Mouse (Mus musculus): ENCODE measurements at regions not wholly inside any gene's neighbourhood (a gene's known extent, or its start where the extent isn't known, plus 50 kb on each side); places are given as distances from the start of the nearest gene placed in this dataset.

DNA sequence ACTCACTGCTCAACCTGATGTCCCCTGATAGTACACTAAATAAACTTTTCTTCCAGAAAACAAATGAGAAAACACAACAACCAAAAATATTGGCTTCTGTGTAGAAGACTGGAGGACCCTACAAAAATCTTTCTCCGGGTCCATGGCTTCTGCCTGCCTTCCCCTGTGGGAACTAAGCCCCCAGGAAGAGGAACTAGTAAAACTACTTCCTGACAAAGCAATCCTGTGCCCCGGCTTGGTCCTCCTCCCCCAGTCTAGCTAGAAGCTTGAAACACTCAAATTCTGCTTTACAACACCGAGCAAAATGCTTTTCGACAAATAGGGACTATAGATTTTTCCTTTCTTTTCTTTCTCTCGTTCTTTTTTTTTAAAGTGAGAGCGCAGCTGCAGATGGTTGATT, 51.3 kb upstream of the Mki67 start:
- no peak overlapping the region for H3K4me3 ChIP-seq (ENCODE audit: low read depth, low read length)
- H3K4me2 ChIP-seq (ENCODE audit: low read length): no peak overlapping the region
- 81% methylated on average over 6 of the region's 6 CpGs for WGBS
- ATAC-seq (replicated peaks; ENCODE audit: low FRiP score, low TSS enrichment, low read depth): no peak
- H3K27me3 ChIP-seq (replicated peaks; ENCODE audit: control insufficient read depth, insufficient read depth, low read length): 0 out of 2 replicates have a peak, but pooled peaks cover 3% of the 10 kb centered on the region
- no peak for DNase-seq (ENCODE audit: low spot score)
- H3K9me3 ChIP-seq (ENCODE audit: control insufficient read depth, low read length): no peaks in the 10 kb centered on the region
- H3K36me3 ChIP-seq (ENCODE audit: control insufficient read depth, insufficient read depth, low read length): no peaks in the 10 kb centered on the region
- no peak overlapping the region for H3K9ac ChIP-seq (ENCODE audit: low read length)
- 0 out of 2 replicates have a peak, but pooled peaks cover 2% of the 10 kb centered on the region for H3K4me1 ChIP-seq (replicated peaks; ENCODE audit: control insufficient read depth, insufficient read depth, low read length)
- H3K27ac ChIP-seq (ENCODE audit: low read depth): no peak overlapping the region

- no peaks in the 10 kb centered on the region for H3K36me3 ChIP-seq (ENCODE audit: control insufficient read depth, insufficient read depth, low read length)
- WGBS: 93% methylated on average over 11 of the region's 11 CpGs
- H3K9ac ChIP-seq (ENCODE audit: low read length): no peak overlapping the region
- H3K27me3 ChIP-seq (replicated peaks; ENCODE audit: control insufficient read depth, insufficient read depth, low read length): 0 out of 2 replicates have a peak, but pooled peaks cover 3% of the 10 kb centered on the region
- H3K9me3 ChIP-seq (ENCODE audit: control insufficient read depth, low read length): no peaks in the 10 kb centered on the region
- DNase-seq (ENCODE audit: low spot score) (no peak), ATAC-seq (replicated peaks; ENCODE audit: low FRiP score, low TSS enrichment, low read depth) (no peak)
- no peak overlapping the region for H3K4me3 ChIP-seq (ENCODE audit: low read depth, low read length)
- 0 out of 2 replicates have a peak, but pooled peaks cover 2% of the 10 kb centered on the region for H3K4me1 ChIP-seq (replicated peaks; ENCODE audit: control insufficient read depth, insufficient read depth, low read length)
- H3K4me2 ChIP-seq (ENCODE audit: low read length): no peak overlapping the region
- no peak overlapping the region for H3K27ac ChIP-seq (ENCODE audit: low read depth)
These were observed 51.9 kb upstream of the Mki67 start for GRCm38 (mm10) chr7:135768064-135768463.

GRCm38 (mm10) chr7:135768592-135768991, 52.4 kb upstream of the Mki67 start:
- Histone ChIP-seq H3K4me3 (ENCODE audit: low read depth, low read length) (no peak overlapping the region), H3K36me3 (ENCODE audit: control insufficient read depth, insufficient read depth, low read length) (no peaks in the 10 kb centered on the region), H3K4me2 (ENCODE audit: low read length) (no peak overlapping the region), H3K4me1 (replicated peaks; ENCODE audit: control insufficient read depth, insufficient read depth, low read length) (0 out of 2 replicates have a peak, but pooled peaks cover 2% of the 10 kb centered on the region), H3K9ac (ENCODE audit: low read length) (no peak overlapping the region), H3K9me3 (ENCODE audit: control insufficient read depth, low read length) (no peaks in the 10 kb centered on the region), H3K27me3 (replicated peaks; ENCODE audit: control insufficient read depth, insufficient read depth, low read length) (0 out of 2 replicates have a peak, but pooled peaks cover 3% of the 10 kb centered on the region), H3K27ac (ENCODE audit: low read depth) (no peak overlapping the region)
- ATAC-seq (replicated peaks; ENCODE audit: low FRiP score, low TSS enrichment, low read depth) (no peak), DNase-seq (ENCODE audit: low spot score) (peak; percentile 90)
- 3% methylated on average over 3 of the region's 3 CpGs for WGBS

- H3K4me2 ChIP-seq (ENCODE audit: low read length): no peak overlapping the region
- ATAC-seq (replicated peaks; ENCODE audit: low FRiP score, low TSS enrichment, low read depth) (no peak), DNase-seq (ENCODE audit: low spot score) (no peak)
- 0 out of 2 replicates have a peak, but pooled peaks cover 2% of the 10 kb centered on the region for H3K4me1 ChIP-seq (replicated peaks; ENCODE audit: control insufficient read depth, insufficient read depth, low read length)
- no peak overlapping the region for H3K27ac ChIP-seq (ENCODE audit: low read depth)
- no peak overlapping the region for H3K9ac ChIP-seq (ENCODE audit: low read length)
- no peak overlapping the region for H3K4me3 ChIP-seq (ENCODE audit: low read depth, low read length)
- no peaks in the 10 kb centered on the region for H3K9me3 ChIP-seq (ENCODE audit: control insufficient read depth, low read length)
- 0 out of 2 replicates have a peak, but pooled peaks cover 3% of the 10 kb centered on the region for H3K27me3 ChIP-seq (replicated peaks; ENCODE audit: control insufficient read depth, insufficient read depth, low read length)
- H3K36me3 ChIP-seq (ENCODE audit: control insufficient read depth, insufficient read depth, low read length): no peaks in the 10 kb centered on the region
- 42% methylated on average over 21 of the region's 21 CpGs for WGBS
These were observed 53.0 kb upstream of the Mki67 start for GRCm38 (mm10) chr7:135769082-135769673.

- Histone ChIP-seq H3K4me3 (ENCODE audit: low read depth, low read length) (no peak overlapping the region), H3K9ac (ENCODE audit: low read length) (no peak overlapping the region), H3K4me1 (replicated peaks; ENCODE audit: control insufficient read depth, insufficient read depth, low read length) (0 out of 2 replicates have a peak, but pooled peaks cover 2% of the 10 kb centered on the region), H3K9me3 (ENCODE audit: control insufficient read depth, low read length) (no peaks in the 10 kb centered on the region), H3K4me2 (ENCODE audit: low read length) (no peak overlapping the region), H3K27ac (ENCODE audit: low read depth) (no peak overlapping the region), H3K36me3 (ENCODE audit: control insufficient read depth, insufficient read depth, low read length) (no peaks in the 10 kb centered on the region), H3K27me3 (replicated peaks; ENCODE audit: control insufficient read depth, insufficient read depth, low read length) (0 out of 2 replicates have a peak, but pooled peaks cover 3% of the 10 kb centered on the region)
- 74% methylated on average over 6 of the region's 6 CpGs for WGBS
- DNase-seq (ENCODE audit: low spot score) (no peak), ATAC-seq (replicated peaks; ENCODE audit: low FRiP score, low TSS enrichment, low read depth) (no peak)
These were observed 53.9 kb upstream of the Mki67 start for GRCm38 (mm10) chr7:135770051-135770450.

GRCm38 (mm10) chr7:135775832-135776433, 59.8 kb upstream of the Mki67 start:
- H3K27ac ChIP-seq (ENCODE audit: low read depth): no peak overlapping the region
- DNase-seq (ENCODE audit: low spot score) (no peak), ATAC-seq (replicated peaks; ENCODE audit: low FRiP score, low TSS enrichment, low read depth) (no peak)
- H3K4me2 ChIP-seq (ENCODE audit: low read length): no peak overlapping the region
- 49% methylated on average over 7 of the region's 7 CpGs for WGBS
- H3K9ac ChIP-seq (ENCODE audit: low read length): no peak overlapping the region
- H3K36me3 ChIP-seq (ENCODE audit: control insufficient read depth, insufficient read depth, low read length): no peaks in the 10 kb centered on the region
- no peaks in the 10 kb centered on the region for H3K9me3 ChIP-seq (ENCODE audit: control insufficient read depth, low read length)
- H3K27me3 ChIP-seq (replicated peaks; ENCODE audit: control insufficient read depth, insufficient read depth, low read length): no peaks in the 10 kb centered on the region
- H3K4me1 ChIP-seq (replicated peaks; ENCODE audit: control insufficient read depth, insufficient read depth, low read length): no peaks in the 10 kb centered on the region
- H3K4me3 ChIP-seq (ENCODE audit: low read depth, low read length): no peak overlapping the region

DNA sequence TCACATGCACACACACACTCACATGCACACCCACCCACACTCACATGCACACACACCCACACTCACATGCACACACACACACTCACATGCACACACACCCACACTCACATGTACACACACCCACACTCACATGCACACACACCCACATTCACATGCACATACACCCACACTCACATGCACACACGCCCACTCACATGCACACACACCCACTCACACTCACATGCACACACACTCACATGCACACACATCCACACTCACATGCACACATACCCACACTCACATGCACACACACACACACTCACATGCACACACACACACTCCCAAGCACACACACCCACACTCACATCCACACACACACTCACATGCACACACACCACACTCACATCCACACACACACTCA, 74.0 kb upstream of the Mki67 start:
- H3K9me3 ChIP-seq (ENCODE audit: control insufficient read depth, low read length): no peaks in the 10 kb centered on the region
- ATAC-seq (replicated peaks; ENCODE audit: low FRiP score, low TSS enrichment, low read depth) (no peak), DNase-seq (ENCODE audit: low spot score) (no peak)
- no peak overlapping the region for H3K4me3 ChIP-seq (ENCODE audit: low read depth, low read length)
- H3K4me2 ChIP-seq (ENCODE audit: low read length): no peak overlapping the region
- H3K27me3 ChIP-seq (replicated peaks; ENCODE audit: control insufficient read depth, insufficient read depth, low read length): no peaks in the 10 kb centered on the region
- no peak overlapping the region for H3K27ac ChIP-seq (ENCODE audit: low read depth)
- no peaks in the 10 kb centered on the region for H3K36me3 ChIP-seq (ENCODE audit: control insufficient read depth, insufficient read depth, low read length)
- WGBS: 86% methylated on average over 1 of the region's 1 CpGs
- H3K4me1 ChIP-seq (replicated peaks; ENCODE audit: control insufficient read depth, insufficient read depth, low read length): no peaks in the 10 kb centered on the region
- no peak overlapping the region for H3K9ac ChIP-seq (ENCODE audit: low read length)

DNA sequence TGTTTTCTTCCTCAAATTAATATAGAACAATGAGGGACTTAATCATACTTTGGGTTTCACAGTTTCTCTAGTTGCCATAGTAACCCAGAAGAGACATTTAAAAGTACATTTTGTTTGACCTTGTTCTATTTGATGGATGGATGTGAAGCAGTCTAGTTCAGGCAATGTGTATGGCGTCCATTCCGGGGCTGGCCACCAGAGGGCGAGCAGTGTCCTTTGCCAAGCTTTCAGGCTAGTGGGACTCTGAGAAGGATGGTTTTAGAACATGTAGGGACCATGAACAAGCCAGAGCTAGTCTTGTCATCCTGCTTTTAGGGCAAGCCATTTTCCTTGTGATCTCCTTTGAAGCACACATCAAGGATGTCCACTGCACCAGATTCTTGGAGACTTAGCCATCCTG, 74.8 kb upstream of the Mki67 start:
- Histone ChIP-seq H3K4me1 (replicated peaks; ENCODE audit: control insufficient read depth, insufficient read depth, low read length) (no peaks in the 10 kb centered on the region), H3K4me3 (ENCODE audit: low read depth, low read length) (no peak overlapping the region), H3K9ac (ENCODE audit: low read length) (no peak overlapping the region), H3K27ac (ENCODE audit: low read depth) (no peak overlapping the region), H3K9me3 (ENCODE audit: control insufficient read depth, low read length) (no peaks in the 10 kb centered on the region), H3K36me3 (ENCODE audit: control insufficient read depth, insufficient read depth, low read length) (no peaks in the 10 kb centered on the region), H3K4me2 (ENCODE audit: low read length) (no peak overlapping the region), H3K27me3 (replicated peaks; ENCODE audit: control insufficient read depth, insufficient read depth, low read length) (no peaks in the 10 kb centered on the region)
- 1% methylated on average over 3 of the region's 3 CpGs for WGBS
- DNase-seq (ENCODE audit: low spot score) (peak; percentile 86), ATAC-seq (replicated peaks; ENCODE audit: low FRiP score, low TSS enrichment, low read depth) (no peak)

All from intestine, embryonic 14.5 days (tissue).